Mouse (Mus musculus): ENCODE measurements around the gene Idh3a. TPM values are rescaled to one million over a fixed set of nuclear protein-coding genes. Genes with fewer than 3 reads are reported as not detected.

Idh3a gene
- 134 and 140 TPM in 2 replicates for polyA plus RNA-seq (2011; ENCODE audit: insufficient read depth, insufficient read length, low read depth, missing spikeins)

DNA sequence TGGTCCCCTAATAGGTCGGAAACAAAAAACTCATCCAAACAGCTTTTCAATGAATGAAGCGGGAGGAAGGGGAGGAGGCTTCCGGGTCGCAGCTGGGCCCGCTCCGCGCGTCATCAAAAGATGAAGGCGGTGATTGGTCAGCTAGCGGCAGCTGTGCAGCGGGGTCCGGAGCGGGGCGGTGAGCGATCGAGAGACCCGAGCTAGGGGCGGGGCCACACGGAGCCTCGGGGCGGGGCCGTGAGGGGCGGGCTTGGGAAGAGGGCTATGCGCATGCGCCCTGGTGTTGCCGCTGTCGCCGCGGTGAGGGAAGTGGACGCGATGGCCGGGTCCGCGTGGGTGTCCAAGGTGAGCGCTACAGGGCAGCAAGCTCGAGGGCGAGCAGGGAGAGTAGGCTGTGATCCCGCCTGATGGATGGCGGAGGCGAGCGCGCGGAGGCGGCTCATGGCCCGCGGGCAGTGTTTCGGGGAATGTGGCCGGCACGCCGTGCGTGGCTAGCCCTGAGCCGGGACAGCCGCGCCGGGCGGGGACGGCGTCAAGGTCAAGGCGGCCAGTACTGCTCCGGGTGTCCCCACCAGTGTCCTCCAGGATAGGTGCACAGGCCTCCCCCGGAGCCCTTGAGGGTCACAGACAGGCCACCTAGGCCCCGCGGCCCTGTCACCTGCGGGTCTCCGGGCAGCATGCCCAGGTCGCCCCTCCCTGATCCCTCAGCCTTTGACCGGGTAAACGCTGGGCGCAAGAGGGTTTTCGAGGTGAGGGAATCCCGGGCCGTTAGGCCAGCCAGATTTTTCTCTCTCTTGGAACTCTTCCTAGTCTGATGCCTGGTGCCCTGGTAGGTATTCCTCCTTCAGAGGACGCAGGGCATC lies at the start of gene Idh3a:
TSS of gene Idh3a (plus strand) at position 136 of the 863 bp plus-strand sequence.
- no peak within 1 kb of the TSS for H3K27ac ChIP-seq (ENCODE audit: insufficient read depth, low read length)
- TF ChIP-seq EP300 (IDR thresholded peaks at IDR 0.05; ENCODE audit: insufficient read depth, low read depth, low read length) = 0 out of 2 replicates have a peak, but pooled peaks have one; percentile 19
- no peak for TF ChIP-seq CTCF (IDR thresholded peaks at IDR 0.05; ENCODE audit: low read depth, low read length)
- TF ChIP-seq POLR2A (IDR thresholded peaks at IDR 0.05; ENCODE audit: insufficient read depth, low read length) = peak; percentile 35
- no peaks in the 10 kb centered on the region for H3K9me3 ChIP-seq (replicated peaks; ENCODE audit: control insufficient read depth, insufficient read depth, low read length, poor library complexity, severe bottlenecking)
- H3K36me3 ChIP-seq (ENCODE audit: control insufficient read depth, insufficient read depth, low read length, poor library complexity, severe bottlenecking) = peaks cover 12% of the 10 kb centered on the region
- peak within 1 kb of the TSS; percentile 89 for H3K4me3 ChIP-seq (ENCODE audit: low read depth, low read length)
- no peaks in the 10 kb centered on the region for H3K27me3 ChIP-seq (ENCODE audit: control insufficient read depth, insufficient read depth, low read length, poor library complexity, severe bottlenecking)
- no peaks in the 10 kb centered on the region for H3K4me1 ChIP-seq (ENCODE audit: control insufficient read depth, insufficient read depth, low read length)
- H3K9ac ChIP-seq (ENCODE audit: low read depth, poor library complexity, severe bottlenecking) = peak within 1 kb of the TSS; percentile 83

DNA sequence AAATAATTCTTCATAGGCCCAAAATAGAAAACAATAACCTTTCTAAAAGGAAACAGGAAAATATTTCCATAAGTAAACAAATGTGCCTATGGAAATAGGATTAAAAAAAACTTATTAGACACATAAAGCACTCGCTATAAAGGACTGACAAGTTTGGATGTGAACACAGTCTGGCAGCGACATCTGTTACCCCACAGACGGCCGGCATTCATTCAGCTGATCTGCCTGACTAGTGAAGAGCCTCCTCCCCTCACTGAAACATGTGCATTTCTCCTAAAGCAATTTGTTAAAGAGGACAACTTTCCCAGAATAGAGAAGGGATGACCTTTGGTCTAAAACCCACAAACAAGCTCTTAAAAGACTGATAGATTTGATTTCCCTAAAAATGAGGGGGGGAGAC lies 49.1 kb upstream of the Idh3a start:
- Histone ChIP-seq H3K9me3 (replicated peaks; ENCODE audit: control insufficient read depth, insufficient read depth, low read length, poor library complexity, severe bottlenecking) (no peaks in the 10 kb centered on the region), H3K4me1 (ENCODE audit: control insufficient read depth, insufficient read depth, low read length) (no peaks in the 10 kb centered on the region), H3K27me3 (ENCODE audit: control insufficient read depth, insufficient read depth, low read length, poor library complexity, severe bottlenecking) (no peaks in the 10 kb centered on the region), H3K36me3 (ENCODE audit: control insufficient read depth, insufficient read depth, low read length, poor library complexity, severe bottlenecking) (no peaks in the 10 kb centered on the region), H3K27ac (ENCODE audit: insufficient read depth, low read length) (no peak overlapping the region), H3K4me3 (ENCODE audit: low read depth, low read length) (no peak overlapping the region), H3K9ac (ENCODE audit: low read depth, poor library complexity, severe bottlenecking) (no peak overlapping the region)
- TF ChIP-seq CTCF (IDR thresholded peaks at IDR 0.05; ENCODE audit: low read depth, low read length) (no peak), EP300 (IDR thresholded peaks at IDR 0.05; ENCODE audit: insufficient read depth, low read depth, low read length) (no peak), POLR2A (IDR thresholded peaks at IDR 0.05; ENCODE audit: insufficient read depth, low read length) (no peak)

DNA sequence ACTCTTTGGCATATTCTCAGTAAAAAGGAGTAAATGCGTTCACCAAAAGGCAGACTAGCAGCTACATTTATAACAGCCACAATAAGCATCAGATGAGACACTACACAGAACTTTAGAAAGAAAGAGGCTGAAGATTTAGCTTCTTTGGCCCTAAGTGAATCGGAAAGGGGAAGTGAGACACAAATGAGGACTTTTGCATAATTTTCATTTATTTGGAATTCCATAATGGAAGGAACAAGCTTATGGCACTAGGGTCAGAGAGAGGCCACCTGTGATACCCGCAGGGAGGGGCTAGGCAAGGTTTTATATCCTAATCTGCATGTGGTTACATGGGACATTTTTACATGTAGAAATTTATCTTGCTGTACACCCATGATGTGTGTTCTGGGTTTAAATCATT lies 48.7 kb upstream of the Idh3a start:
- Histone ChIP-seq H3K4me3 (ENCODE audit: low read depth, low read length) (no peak overlapping the region), H3K9ac (ENCODE audit: low read depth, poor library complexity, severe bottlenecking) (no peak overlapping the region), H3K4me1 (ENCODE audit: control insufficient read depth, insufficient read depth, low read length) (no peaks in the 10 kb centered on the region), H3K27me3 (ENCODE audit: control insufficient read depth, insufficient read depth, low read length, poor library complexity, severe bottlenecking) (no peaks in the 10 kb centered on the region), H3K9me3 (replicated peaks; ENCODE audit: control insufficient read depth, insufficient read depth, low read length, poor library complexity, severe bottlenecking) (no peaks in the 10 kb centered on the region), H3K36me3 (ENCODE audit: control insufficient read depth, insufficient read depth, low read length, poor library complexity, severe bottlenecking) (no peaks in the 10 kb centered on the region), H3K27ac (ENCODE audit: insufficient read depth, low read length) (no peak overlapping the region)
- TF ChIP-seq POLR2A (IDR thresholded peaks at IDR 0.05; ENCODE audit: insufficient read depth, low read length) (no peak), EP300 (IDR thresholded peaks at IDR 0.05; ENCODE audit: insufficient read depth, low read depth, low read length) (no peak), CTCF (IDR thresholded peaks at IDR 0.05; ENCODE audit: low read depth, low read length) (no peak)

DNA sequence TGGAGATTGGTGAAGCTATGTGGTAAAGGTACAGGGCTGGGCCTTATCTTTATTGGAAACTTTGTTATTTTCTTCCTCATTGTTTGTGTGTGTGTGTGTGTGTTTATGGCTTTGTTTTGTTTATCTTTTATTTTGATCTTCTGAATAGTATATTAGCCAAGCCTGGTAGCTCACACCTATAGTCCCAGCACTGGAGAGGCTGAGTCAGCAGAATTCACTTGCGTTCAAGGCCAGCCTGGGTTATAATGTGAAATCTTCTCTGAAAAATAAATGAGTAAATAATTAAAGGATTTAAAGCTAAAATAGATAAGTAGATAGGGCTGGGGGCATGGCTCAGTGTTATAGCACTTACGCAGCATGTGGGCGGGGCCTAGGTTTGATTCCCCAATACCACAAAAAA lies 47.9 kb upstream of the Idh3a start:
- Histone ChIP-seq H3K27ac (ENCODE audit: insufficient read depth, low read length) (no peak overlapping the region), H3K36me3 (ENCODE audit: control insufficient read depth, insufficient read depth, low read length, poor library complexity, severe bottlenecking) (no peaks in the 10 kb centered on the region), H3K9me3 (replicated peaks; ENCODE audit: control insufficient read depth, insufficient read depth, low read length, poor library complexity, severe bottlenecking) (no peaks in the 10 kb centered on the region), H3K9ac (ENCODE audit: low read depth, poor library complexity, severe bottlenecking) (no peak overlapping the region), H3K4me1 (ENCODE audit: control insufficient read depth, insufficient read depth, low read length) (no peaks in the 10 kb centered on the region), H3K4me3 (ENCODE audit: low read depth, low read length) (no peak overlapping the region), H3K27me3 (ENCODE audit: control insufficient read depth, insufficient read depth, low read length, poor library complexity, severe bottlenecking) (no peaks in the 10 kb centered on the region)
- no peak for TF ChIP-seq CTCF (IDR thresholded peaks at IDR 0.05; ENCODE audit: low read depth, low read length)
- TF ChIP-seq EP300 (IDR thresholded peaks at IDR 0.05; ENCODE audit: insufficient read depth, low read depth, low read length) = no peak
- TF ChIP-seq POLR2A (IDR thresholded peaks at IDR 0.05; ENCODE audit: insufficient read depth, low read length) = no peak

DNA sequence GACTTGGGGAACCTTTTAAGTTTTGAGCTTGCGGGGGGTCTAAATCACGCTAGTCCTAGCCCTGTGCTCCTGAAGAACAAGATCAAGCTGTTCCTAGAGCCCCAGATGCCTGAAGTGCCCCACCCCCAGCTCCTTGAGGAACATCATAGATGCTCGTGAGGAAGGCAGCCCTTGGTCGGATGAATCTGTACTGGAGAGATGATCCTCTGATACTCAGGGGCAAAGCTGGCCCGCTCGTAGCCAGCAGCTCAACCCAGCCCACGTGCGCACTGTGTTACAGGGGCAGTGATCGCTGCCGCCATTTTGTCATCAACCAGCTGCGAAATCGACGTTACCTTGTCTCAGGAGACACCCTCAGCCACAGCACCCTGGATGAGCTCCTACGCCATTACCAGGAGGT lies 47.5 kb upstream of the Idh3a start, which contains the start of gene Sh2d7:
TSS of gene Sh2d7 (plus strand) at position 301 of the 400 bp plus-strand sequence.
- no peaks in the 10 kb centered on the region for H3K9me3 ChIP-seq (replicated peaks; ENCODE audit: control insufficient read depth, insufficient read depth, low read length, poor library complexity, severe bottlenecking)
- H3K4me1 ChIP-seq (ENCODE audit: control insufficient read depth, insufficient read depth, low read length) = no peaks in the 10 kb centered on the region
- TF ChIP-seq POLR2A (IDR thresholded peaks at IDR 0.05; ENCODE audit: insufficient read depth, low read length) (no peak), CTCF (IDR thresholded peaks at IDR 0.05; ENCODE audit: low read depth, low read length) (no peak), EP300 (IDR thresholded peaks at IDR 0.05; ENCODE audit: insufficient read depth, low read depth, low read length) (no peak)
- H3K4me3 ChIP-seq (ENCODE audit: low read depth, low read length) = no peak within 1 kb of the TSS
- no peak within 1 kb of the TSS for H3K27ac ChIP-seq (ENCODE audit: insufficient read depth, low read length)
- no peaks in the 10 kb centered on the region for H3K27me3 ChIP-seq (ENCODE audit: control insufficient read depth, insufficient read depth, low read length, poor library complexity, severe bottlenecking)
- H3K36me3 ChIP-seq (ENCODE audit: control insufficient read depth, insufficient read depth, low read length, poor library complexity, severe bottlenecking) = no peaks in the 10 kb centered on the region
- no peak within 1 kb of the TSS for H3K9ac ChIP-seq (ENCODE audit: low read depth, poor library complexity, severe bottlenecking)

DNA sequence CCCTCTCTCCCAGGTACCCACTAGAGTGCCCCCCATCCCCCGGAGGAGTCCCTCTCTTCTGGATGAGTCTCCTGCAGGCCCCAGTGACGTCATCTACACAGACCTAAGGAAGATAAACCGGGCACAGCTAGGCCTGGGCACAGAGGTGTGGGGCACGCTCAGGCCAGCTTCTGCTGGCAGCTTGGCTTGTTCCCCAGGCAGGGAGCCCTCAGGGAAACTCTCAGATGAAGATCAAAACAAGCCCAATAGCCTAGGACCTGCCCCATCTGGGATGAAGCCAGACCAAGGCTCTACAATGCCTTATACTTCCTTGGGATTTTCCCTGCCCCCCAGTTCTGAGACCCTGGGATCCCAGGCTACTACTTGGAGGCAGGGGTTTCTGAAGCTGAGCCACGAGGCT lies 45.3 kb upstream of the Idh3a start:
- no peaks in the 10 kb centered on the region for H3K36me3 ChIP-seq (ENCODE audit: control insufficient read depth, insufficient read depth, low read length, poor library complexity, severe bottlenecking)
- no peaks in the 10 kb centered on the region for H3K4me1 ChIP-seq (ENCODE audit: control insufficient read depth, insufficient read depth, low read length)
- H3K4me3 ChIP-seq (ENCODE audit: low read depth, low read length) = no peak overlapping the region
- no peaks in the 10 kb centered on the region for H3K9me3 ChIP-seq (replicated peaks; ENCODE audit: control insufficient read depth, insufficient read depth, low read length, poor library complexity, severe bottlenecking)
- no peak for TF ChIP-seq CTCF (IDR thresholded peaks at IDR 0.05; ENCODE audit: low read depth, low read length)
- no peak for TF ChIP-seq EP300 (IDR thresholded peaks at IDR 0.05; ENCODE audit: insufficient read depth, low read depth, low read length)
- TF ChIP-seq POLR2A (IDR thresholded peaks at IDR 0.05; ENCODE audit: insufficient read depth, low read length) = no peak
- H3K9ac ChIP-seq (ENCODE audit: low read depth, poor library complexity, severe bottlenecking) = no peak overlapping the region
- no peak overlapping the region for H3K27ac ChIP-seq (ENCODE audit: insufficient read depth, low read length)
- no peaks in the 10 kb centered on the region for H3K27me3 ChIP-seq (ENCODE audit: control insufficient read depth, insufficient read depth, low read length, poor library complexity, severe bottlenecking)
